Mouse (Mus musculus): ENCODE results near the gene Fbxo28. TPM values are rescaled to one million over a fixed set of nuclear protein-coding genes. Genes with fewer than 3 reads are reported as not detected.

Fbxo28 gene
- polyA plus RNA-seq, 1 experiment from 2014 or later, result 33.0 TPM

GRCm38 (mm10) chr1:182377519-182377918 lies 36.1 kb upstream of the Fbxo28 start:
- Histone ChIP-seq H3K9ac (ENCODE audit: low read length) (no peak overlapping the region), H3K27me3 (ENCODE audit: control insufficient read depth, insufficient read depth, low read length) (no peaks in the 10 kb centered on the region), H3K27ac (ENCODE audit: low read depth, low read length) (no peak overlapping the region), H3K4me1 (ENCODE audit: control insufficient read depth, insufficient read depth, low read length) (no peaks in the 10 kb centered on the region), H3K4me3 (ENCODE audit: low read depth, low read length) (no peak overlapping the region), H3K36me3 (ENCODE audit: control insufficient read depth, insufficient read depth, low read length) (no peaks in the 10 kb centered on the region), H3K9me3 (ENCODE audit: control insufficient read depth, low read length) (no peaks in the 10 kb centered on the region), H3K4me2 (ENCODE audit: low read depth) (no peak overlapping the region)
- ATAC-seq (ENCODE audit: insufficient read depth, low FRiP score, low TSS enrichment) (no peak), DNase-seq (ENCODE audit: low spot score) (no peak)
- 83% methylated on average over 6 of the region's 6 CpGs for WGBS

- ATAC-seq (ENCODE audit: insufficient read depth, low FRiP score, low TSS enrichment), result no peak
- H3K27ac ChIP-seq (ENCODE audit: low read depth, low read length), result no peak overlapping the region
Measured at GRCm38 (mm10) chr1:182376826-182377225, 35.4 kb upstream of the Fbxo28 start.

GRCm38 (mm10) chr1:182376221-182376620 lies 34.8 kb upstream of the Fbxo28 start:
- Histone ChIP-seq H3K36me3 (ENCODE audit: control insufficient read depth, insufficient read depth, low read length) (no peaks in the 10 kb centered on the region), H3K4me3 (ENCODE audit: low read depth, low read length) (no peak overlapping the region), H3K4me2 (ENCODE audit: low read depth) (no peak overlapping the region), H3K27me3 (ENCODE audit: control insufficient read depth, insufficient read depth, low read length) (no peaks in the 10 kb centered on the region), H3K9me3 (ENCODE audit: control insufficient read depth, low read length) (no peaks in the 10 kb centered on the region), H3K4me1 (ENCODE audit: control insufficient read depth, insufficient read depth, low read length) (no peaks in the 10 kb centered on the region), H3K27ac (ENCODE audit: low read depth, low read length) (no peak overlapping the region), H3K9ac (ENCODE audit: low read length) (no peak overlapping the region)
- DNase-seq (ENCODE audit: low spot score) (peak; percentile 41), ATAC-seq (ENCODE audit: insufficient read depth, low FRiP score, low TSS enrichment) (peak; percentile 58)
- 28% methylated on average over 8 of the region's 8 CpGs for WGBS

More at GRCm38 (mm10) chr1:182376826-182377225, 35.4 kb upstream of the Fbxo28 start:
- Histone ChIP-seq H3K9me3 (ENCODE audit: control insufficient read depth, low read length) (no peaks in the 10 kb centered on the region), H3K4me1 (ENCODE audit: control insufficient read depth, insufficient read depth, low read length) (no peaks in the 10 kb centered on the region), H3K4me3 (ENCODE audit: low read depth, low read length) (no peak overlapping the region), H3K9ac (ENCODE audit: low read length) (no peak overlapping the region), H3K4me2 (ENCODE audit: low read depth) (no peak overlapping the region), H3K27me3 (ENCODE audit: control insufficient read depth, insufficient read depth, low read length) (no peaks in the 10 kb centered on the region), H3K36me3 (ENCODE audit: control insufficient read depth, insufficient read depth, low read length) (no peaks in the 10 kb centered on the region)
- DNase-seq (ENCODE audit: low spot score), result no peak
- WGBS, result 93% methylated on average over 7 of the region's 7 CpGs

GRCm38 (mm10) chr1:182371891-182372290 lies 30.5 kb upstream of the Fbxo28 start:
- H3K4me3 ChIP-seq (ENCODE audit: low read depth, low read length), result no peak overlapping the region
- no peak overlapping the region for H3K27ac ChIP-seq (ENCODE audit: low read depth, low read length)
- H3K27me3 ChIP-seq (ENCODE audit: control insufficient read depth, insufficient read depth, low read length), result no peaks in the 10 kb centered on the region
- H3K36me3 ChIP-seq (ENCODE audit: control insufficient read depth, insufficient read depth, low read length), result no peaks in the 10 kb centered on the region
- 89% methylated on average over 8 of the region's 8 CpGs for WGBS
- no peaks in the 10 kb centered on the region for H3K9me3 ChIP-seq (ENCODE audit: control insufficient read depth, low read length)
- H3K4me2 ChIP-seq (ENCODE audit: low read depth), result no peak overlapping the region
- no peak for DNase-seq (ENCODE audit: low spot score)
- no peak for ATAC-seq (ENCODE audit: insufficient read depth, low FRiP score, low TSS enrichment)
- H3K4me1 ChIP-seq (ENCODE audit: control insufficient read depth, insufficient read depth, low read length), result no peaks in the 10 kb centered on the region
- H3K9ac ChIP-seq (ENCODE audit: low read length), result no peak overlapping the region

- DNase-seq (ENCODE audit: low spot score), result no peak
- H3K9me3 ChIP-seq (ENCODE audit: control insufficient read depth, low read length), result no peaks in the 10 kb centered on the region
- no peaks in the 10 kb centered on the region for H3K27me3 ChIP-seq (ENCODE audit: control insufficient read depth, insufficient read depth, low read length)
- 81% methylated on average over 4 of the region's 4 CpGs for WGBS
- H3K27ac ChIP-seq (ENCODE audit: low read depth, low read length), result no peak overlapping the region
- H3K9ac ChIP-seq (ENCODE audit: low read length), result no peak overlapping the region
- H3K36me3 ChIP-seq (ENCODE audit: control insufficient read depth, insufficient read depth, low read length), result no peaks in the 10 kb centered on the region
- H3K4me2 ChIP-seq (ENCODE audit: low read depth), result no peak overlapping the region
- ATAC-seq (ENCODE audit: insufficient read depth, low FRiP score, low TSS enrichment), result no peak
- H3K4me3 ChIP-seq (ENCODE audit: low read depth, low read length), result no peak overlapping the region
- H3K4me1 ChIP-seq (ENCODE audit: control insufficient read depth, insufficient read depth, low read length), result no peaks in the 10 kb centered on the region
Measured at GRCm38 (mm10) chr1:182369435-182369834, 28.0 kb upstream of the Fbxo28 start.

GRCm38 (mm10) chr1:182368782-182369181 lies 27.4 kb upstream of the Fbxo28 start:
- Histone ChIP-seq H3K4me3 (ENCODE audit: low read depth, low read length) (no peak overlapping the region), H3K36me3 (ENCODE audit: control insufficient read depth, insufficient read depth, low read length) (no peaks in the 10 kb centered on the region), H3K27ac (ENCODE audit: low read depth, low read length) (no peak overlapping the region), H3K9ac (ENCODE audit: low read length) (no peak overlapping the region), H3K27me3 (ENCODE audit: control insufficient read depth, insufficient read depth, low read length) (no peaks in the 10 kb centered on the region), H3K4me1 (ENCODE audit: control insufficient read depth, insufficient read depth, low read length) (no peaks in the 10 kb centered on the region), H3K9me3 (ENCODE audit: control insufficient read depth, low read length) (no peaks in the 10 kb centered on the region), H3K4me2 (ENCODE audit: low read depth) (no peak overlapping the region)
- no peak for ATAC-seq (ENCODE audit: insufficient read depth, low FRiP score, low TSS enrichment)
- DNase-seq (ENCODE audit: low spot score), result no peak
- WGBS, result 72% methylated on average over 8 of the region's 8 CpGs

- no peak for ATAC-seq (ENCODE audit: insufficient read depth, low FRiP score, low TSS enrichment)
- 84% methylated on average over 7 of the region's 7 CpGs for WGBS
- no peak for DNase-seq (ENCODE audit: low spot score)
Measured at GRCm38 (mm10) chr1:182368309-182368708, 26.9 kb upstream of the Fbxo28 start.

GRCm38 (mm10) chr1:182363683-182364404 lies 22.4 kb upstream of the Fbxo28 start:
- no peaks in the 10 kb centered on the region for H3K9me3 ChIP-seq (ENCODE audit: control insufficient read depth, low read length)
- H3K4me2 ChIP-seq (ENCODE audit: low read depth), result no peak overlapping the region
- H3K27me3 ChIP-seq (ENCODE audit: control insufficient read depth, insufficient read depth, low read length), result no peaks in the 10 kb centered on the region
- H3K4me1 ChIP-seq (ENCODE audit: control insufficient read depth, insufficient read depth, low read length), result no peaks in the 10 kb centered on the region
- H3K27ac ChIP-seq (ENCODE audit: low read depth, low read length), result no peak overlapping the region
- 67% methylated on average over 12 of the region's 12 CpGs for WGBS
- no peak for ATAC-seq (ENCODE audit: insufficient read depth, low FRiP score, low TSS enrichment)
- no peak overlapping the region for H3K9ac ChIP-seq (ENCODE audit: low read length)
- no peak for DNase-seq (ENCODE audit: low spot score)
- H3K4me3 ChIP-seq (ENCODE audit: low read depth, low read length), result no peak overlapping the region
- H3K36me3 ChIP-seq (ENCODE audit: control insufficient read depth, insufficient read depth, low read length), result no peaks in the 10 kb centered on the region

More at GRCm38 (mm10) chr1:182368309-182368708, 26.9 kb upstream of the Fbxo28 start:
- Histone ChIP-seq H3K9ac (ENCODE audit: low read length) (no peak overlapping the region), H3K27me3 (ENCODE audit: control insufficient read depth, insufficient read depth, low read length) (no peaks in the 10 kb centered on the region), H3K4me1 (ENCODE audit: control insufficient read depth, insufficient read depth, low read length) (no peaks in the 10 kb centered on the region), H3K9me3 (ENCODE audit: control insufficient read depth, low read length) (no peaks in the 10 kb centered on the region), H3K36me3 (ENCODE audit: control insufficient read depth, insufficient read depth, low read length) (no peaks in the 10 kb centered on the region), H3K27ac (ENCODE audit: low read depth, low read length) (no peak overlapping the region), H3K4me2 (ENCODE audit: low read depth) (no peak overlapping the region), H3K4me3 (ENCODE audit: low read depth, low read length) (no peak overlapping the region)

- 89% methylated on average over 5 of the region's 5 CpGs for WGBS
- H3K9ac ChIP-seq (ENCODE audit: low read length), result no peak overlapping the region
- H3K4me1 ChIP-seq (ENCODE audit: control insufficient read depth, insufficient read depth, low read length), result no peaks in the 10 kb centered on the region
- H3K27ac ChIP-seq (ENCODE audit: low read depth, low read length), result no peak overlapping the region
- H3K36me3 ChIP-seq (ENCODE audit: control insufficient read depth, insufficient read depth, low read length), result no peaks in the 10 kb centered on the region
- no peaks in the 10 kb centered on the region for H3K27me3 ChIP-seq (ENCODE audit: control insufficient read depth, insufficient read depth, low read length)
- no peak for DNase-seq (ENCODE audit: low spot score)
- ATAC-seq (ENCODE audit: insufficient read depth, low FRiP score, low TSS enrichment), result no peak
- H3K4me3 ChIP-seq (ENCODE audit: low read depth, low read length), result no peak overlapping the region
- no peaks in the 10 kb centered on the region for H3K9me3 ChIP-seq (ENCODE audit: control insufficient read depth, low read length)
- H3K4me2 ChIP-seq (ENCODE audit: low read depth), result no peak overlapping the region
Measured at GRCm38 (mm10) chr1:182362703-182363102, 21.3 kb upstream of the Fbxo28 start.

All from neural tube, embryonic 11.5 days (tissue).